Mouse (Mus musculus) thymus, adult 2 months (tissue): ENCODE data around the gene Map3k14. TPM values are rescaled to one million over a fixed set of nuclear protein-coding genes. Genes with fewer than 3 reads are reported as not detected.

Source experiments
- DNase-seq: peaks from one replicate; pipeline ENCODE4 v3.0.0; 2021
- H3K27ac ChIP-seq: fragments of 200-500 bp; 2 replicates; pipeline ENCODE4 v1.5.1; 2012; ENCODE audit warnings: low read length, control low read depth; ENCODE audit not compliant: control insufficient read depth, insufficient read depth
- H3K27me3 ChIP-seq: fragments of 200-500 bp; 2 replicates; pipeline ENCODE4 v1.6.1; 2012; ENCODE audit warnings: mild to moderate bottlenecking, low read length, moderate library complexity, mixed read lengths; ENCODE audit not compliant: control insufficient read depth, insufficient read depth
- H3K36me3 ChIP-seq: fragments of 200-500 bp; 2 replicates; pipeline ENCODE4 v1.6.1; 2012; ENCODE audit warnings: mild to moderate bottlenecking, low read length, moderate library complexity; ENCODE audit not compliant: control insufficient read depth, insufficient read depth
- H3K4me1 ChIP-seq: fragments of 200-500 bp; replicated peaks from 2 replicates; pipeline ENCODE4 v1.6.1; 2012; ENCODE audit warnings: low read length; ENCODE audit not compliant: control insufficient read depth, insufficient read depth
- H3K4me3 ChIP-seq: fragments of 200-500 bp; 2 replicates; pipeline ENCODE4 v1.5.1; 2012; ENCODE audit warnings: mild to moderate bottlenecking, low read length, control low read depth, moderate library complexity; ENCODE audit not compliant: control insufficient read depth, insufficient read depth
- CTCF ChIP-seq: fragments of 200-500 bp; IDR thresholded peaks from 2 replicates; pipeline ENCODE4 v1.5.1; 2012; ENCODE audit warnings: mild to moderate bottlenecking, control low read depth, low read length, moderate library complexity, borderline replicate concordance; ENCODE audit not compliant: control insufficient read depth, poor library complexity, insufficient read depth; ENCODE audit errors: extremely low read depth
- POLR2A ChIP-seq: fragments of 200-500 bp; IDR thresholded peaks from 2 replicates; pipeline ENCODE4 v1.6.1; 2012; ENCODE audit warnings: mild to moderate bottlenecking, low read length, control low read depth, moderate library complexity; ENCODE audit not compliant: control insufficient read depth, poor library complexity, insufficient read depth; ENCODE audit errors: extremely low read depth
- WGBS: fragments of 180-500 bp; shearing (Covaris S2); methylation state at CpG from one replicate; pipeline ENCODE4 v1.1.7; 2018; 5-methylcytosine and 5-hydroxymethylcytosine counted together
- polyA plus RNA-seq: library from polyadenylated mRNA; depleted of rRNA; stranded (reverse); fragments of >200 nt; gene quantifications from 2 replicates; pipeline ENCODE4 v1.2.3, GENCODE M21; 2012

Gene Map3k14
- polyA plus RNA-seq, 1 experiment: 40.7 TPM

DNA sequence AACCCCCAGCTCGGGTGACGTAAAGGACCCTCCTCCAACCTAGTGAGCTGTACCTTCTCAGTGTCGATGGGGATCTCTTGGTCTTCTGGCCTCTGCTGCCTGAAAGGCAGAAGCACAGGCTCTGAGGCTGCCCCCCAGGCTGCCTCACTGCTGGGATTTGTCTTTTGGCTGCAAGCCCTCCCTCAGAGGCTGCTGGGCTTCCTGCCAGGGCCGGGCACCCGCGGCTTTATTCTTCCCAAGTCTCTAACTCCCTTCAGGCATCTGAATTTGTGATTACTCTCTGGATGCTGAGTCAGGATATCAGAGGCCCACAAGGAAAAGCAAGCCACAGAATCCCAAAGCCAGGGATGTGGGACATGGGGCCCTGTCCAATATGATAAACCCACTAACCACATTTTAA lies 65.6 kb downstream of the Map3k14 start:
- H3K4me3 ChIP-seq: no peak overlapping the region
- 35% methylated on average over 6 of the region's 6 CpGs for WGBS
- no peak overlapping the region for H3K27ac ChIP-seq
- H3K36me3 ChIP-seq: peaks cover 21% of the 10 kb centered on the region
- no peaks in the 10 kb centered on the region for H3K27me3 ChIP-seq
- TF ChIP-seq CTCF (no peak), POLR2A (no peak)
- no peaks in the 10 kb centered on the region for H3K4me1 ChIP-seq
- no peak for DNase-seq

GRCm38 (mm10) chr11:103198911-103199803 lies 68.1 kb downstream of the Map3k14 start:
- Histone ChIP-seq H3K27me3 (no peaks in the 10 kb centered on the region), H3K27ac (no peak overlapping the region), H3K4me1 (no peaks in the 10 kb centered on the region), H3K36me3 (peaks cover 46% of the 10 kb centered on the region), H3K4me3 (no peak overlapping the region)
- 86% methylated on average over 59 of the region's 59 CpGs for WGBS
- no peak for DNase-seq
- no peak for TF ChIP-seq CTCF
- no peak for TF ChIP-seq POLR2A

- Histone ChIP-seq H3K4me3 (no peak overlapping the region), H3K27me3 (no peaks in the 10 kb centered on the region), H3K4me1 (no peaks in the 10 kb centered on the region), H3K36me3 (peaks cover 54% of the 10 kb centered on the region), H3K27ac (no peak overlapping the region)
- TF ChIP-seq POLR2A (no peak), CTCF (no peak)
- no peak for DNase-seq
- 93% methylated on average over 16 of the region's 16 CpGs for WGBS
Measured at GRCm38 (mm10) chr11:103198339-103198738, 68.9 kb downstream of the Map3k14 start.

DNA sequence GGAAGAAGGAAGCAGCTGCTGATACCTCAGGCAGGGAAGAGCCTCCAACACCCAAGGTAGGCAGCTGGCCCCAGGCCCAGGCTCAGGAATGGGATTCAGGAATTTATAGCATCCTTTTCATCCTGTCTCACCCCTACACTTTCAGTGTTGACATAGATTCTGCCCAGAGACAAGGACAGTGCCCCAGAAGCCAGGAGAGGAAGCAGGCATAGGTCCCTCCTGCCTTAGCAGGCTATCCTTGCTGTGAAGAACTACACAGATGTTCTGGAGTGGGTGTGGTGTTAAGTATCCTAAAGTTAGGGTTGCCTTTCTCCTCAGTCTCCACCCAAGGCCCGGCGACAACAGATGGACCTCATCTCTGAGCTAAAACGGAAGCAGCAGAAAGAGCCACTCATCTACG lies 69.9 kb downstream of the Map3k14 start:
- peaks cover 64% of the 10 kb centered on the region for H3K36me3 ChIP-seq
- no peak overlapping the region for H3K4me3 ChIP-seq
- TF ChIP-seq POLR2A (no peak), CTCF (no peak)
- no peak for DNase-seq
- H3K27me3 ChIP-seq: no peaks in the 10 kb centered on the region
- WGBS: 93% methylated on average over 4 of the region's 4 CpGs
- H3K27ac ChIP-seq: no peak overlapping the region
- no peaks in the 10 kb centered on the region for H3K4me1 ChIP-seq

GRCm38 (mm10) chr11:103195656-103196055 lies 71.6 kb downstream of the Map3k14 start:
- H3K4me3 ChIP-seq: no peak overlapping the region
- no peaks in the 10 kb centered on the region for H3K27me3 ChIP-seq
- peaks cover 81% of the 10 kb centered on the region for H3K36me3 ChIP-seq
- TF ChIP-seq CTCF (no peak), POLR2A (no peak)
- WGBS: 98% methylated on average over 5 of the region's 5 CpGs
- H3K4me1 ChIP-seq: no peaks in the 10 kb centered on the region
- DNase-seq: no peak
- H3K27ac ChIP-seq: no peak overlapping the region

DNA sequence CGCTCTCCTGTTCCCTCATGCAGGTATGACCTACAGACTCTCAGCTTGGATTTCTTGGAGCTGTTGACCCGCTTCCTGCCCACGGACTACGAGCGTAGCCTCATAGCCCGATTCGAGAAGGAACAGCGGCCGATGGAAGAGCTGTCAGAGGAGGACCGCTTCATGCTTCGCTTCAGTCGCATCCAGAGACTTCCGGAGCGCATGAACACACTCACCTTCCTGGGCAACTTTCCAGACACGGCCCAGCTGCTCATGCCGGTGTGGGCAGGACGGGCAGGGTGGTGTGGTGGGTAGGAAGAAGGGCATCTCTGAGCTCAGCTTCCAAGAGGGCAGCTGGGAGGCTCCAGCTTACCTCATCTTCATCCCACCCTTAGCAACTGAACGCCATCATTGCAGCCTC lies 72.0 kb downstream of the Map3k14 start:
- Histone ChIP-seq H3K4me1 (no peaks in the 10 kb centered on the region), H3K27me3 (no peaks in the 10 kb centered on the region), H3K36me3 (peaks cover 85% of the 10 kb centered on the region), H3K4me3 (no peak overlapping the region), H3K27ac (no peak overlapping the region)
- WGBS: 95% methylated on average over 18 of the region's 18 CpGs
- TF ChIP-seq POLR2A (no peak), CTCF (no peak)
- DNase-seq: no peak
